Mouse (Mus musculus) stomach, embryonic 15.5 days (tissue): ENCODE results near the gene Socs5. TPM values are rescaled to one million over a fixed set of nuclear protein-coding genes. Genes with fewer than 3 reads are reported as not detected.

Experiments
- ATAC-seq: fragments of 200-750 bp; cut with Nextera tagmentation; 2 replicates; pipeline ENCODE4 v1.8.0; 2017; ENCODE audit warnings: low read depth, moderate number of reproducible peaks, moderate TSS enrichment; ENCODE audit not compliant: insufficient read depth, low FRiP score
- H3K27ac ChIP-seq: fragments of 300-500 bp; sonication (generic); 2 replicates; pipeline ENCODE4 v1.5.1; 2015; ENCODE audit warnings: mild to moderate bottlenecking, inconsistent platforms
- H3K27me3 ChIP-seq: fragments of 300-500 bp; sonication (generic); replicated peaks from 2 replicates; pipeline ENCODE4 v1.6.1; 2015; ENCODE audit warnings: inconsistent platforms
- H3K36me3 ChIP-seq: fragments of 300-500 bp; sonication (generic); 2 replicates; pipeline ENCODE4 v1.6.1; 2015; ENCODE audit warnings: inconsistent platforms
- H3K4me1 ChIP-seq: fragments of 300-500 bp; sonication (generic); 2 replicates; pipeline ENCODE4 v1.6.1; 2015; ENCODE audit warnings: inconsistent platforms
- H3K4me2 ChIP-seq: fragments of 300-500 bp; sonication (generic); 2 replicates; pipeline ENCODE4 v1.6.1; 2015; ENCODE audit warnings: mild to moderate bottlenecking, inconsistent platforms
- H3K4me3 ChIP-seq: fragments of 300-500 bp; sonication (generic); replicated peaks from 2 replicates; pipeline ENCODE4 v1.5.1; 2015; ENCODE audit warnings: inconsistent platforms
- H3K9ac ChIP-seq: fragments of 300-500 bp; sonication (generic); 2 replicates; pipeline ENCODE4 v1.6.1; 2015; ENCODE audit warnings: inconsistent platforms
- H3K9me3 ChIP-seq: fragments of 300-500 bp; sonication (generic); 2 replicates; pipeline ENCODE4 v1.6.1; 2016; ENCODE audit warnings: inconsistent platforms
- WGBS: fragments of 180-500 bp; shearing (Covaris S2); methylation state at CpG from one replicate; pipeline ENCODE4 v1.1.7; 2015; 5-methylcytosine and 5-hydroxymethylcytosine counted together
- polyA plus RNA-seq: library from polyadenylated mRNA; unstranded; fragments of >200 nt; fragmentation: Nextera tagmentation; extraction: Ambion mirVana; gene quantifications from 2 replicates; pipeline ENCODE4 v1.2.1, GENCODE M21; 2015

Socs5 gene
- polyA plus RNA-seq, 1 experiment from 2014 or later, result 12.2 TPM

- H3K27ac ChIP-seq, result no peak overlapping the region
- no peak overlapping the region for H3K4me3 ChIP-seq
- H3K4me2 ChIP-seq, result no peak overlapping the region
- WGBS, result 83% methylated on average over 6 of the region's 6 CpGs
- H3K36me3 ChIP-seq, result no peaks in the 10 kb centered on the region
- H3K27me3 ChIP-seq, result no peaks in the 10 kb centered on the region
- no peak for ATAC-seq
- H3K9me3 ChIP-seq, result no peaks in the 10 kb centered on the region
- H3K4me1 ChIP-seq, result no peaks in the 10 kb centered on the region
- no peak overlapping the region for H3K9ac ChIP-seq
Measured at GRCm38 (mm10) chr17:87085726-87086125, 21.8 kb upstream of the Socs5 start.

- H3K4me1 ChIP-seq, result no peaks in the 10 kb centered on the region
- H3K4me3 ChIP-seq, result no peak overlapping the region
- WGBS, result 79% methylated on average over 7 of the region's 7 CpGs
- ATAC-seq, result no peak
- no peak overlapping the region for H3K4me2 ChIP-seq
- H3K27ac ChIP-seq, result no peak overlapping the region
- no peak overlapping the region for H3K9ac ChIP-seq
- H3K9me3 ChIP-seq, result no peaks in the 10 kb centered on the region
- H3K27me3 ChIP-seq, result no peaks in the 10 kb centered on the region
- H3K36me3 ChIP-seq, result no peaks in the 10 kb centered on the region
Measured at GRCm38 (mm10) chr17:87089296-87089695, 18.2 kb upstream of the Socs5 start.

GRCm38 (mm10) chr17:87093061-87093460, 14.4 kb upstream of the Socs5 start:
- no peaks in the 10 kb centered on the region for H3K36me3 ChIP-seq
- no peaks in the 10 kb centered on the region for H3K27me3 ChIP-seq
- no peak overlapping the region for H3K4me2 ChIP-seq
- H3K4me3 ChIP-seq, result no peak overlapping the region
- ATAC-seq, result no peak
- H3K9me3 ChIP-seq, result no peaks in the 10 kb centered on the region
- H3K27ac ChIP-seq, result no peak overlapping the region
- H3K9ac ChIP-seq, result no peak overlapping the region
- 75% methylated on average over 5 of the region's 5 CpGs for whole genome bisulfite sequencing
- no peaks in the 10 kb centered on the region for H3K4me1 ChIP-seq

- no peak overlapping the region for H3K9ac ChIP-seq
- no peaks in the 10 kb centered on the region for H3K27me3 ChIP-seq
- no peaks in the 10 kb centered on the region for H3K36me3 ChIP-seq
- H3K4me3 ChIP-seq, result no peak overlapping the region
- no peak for ATAC-seq
- H3K4me1 ChIP-seq, result no peaks in the 10 kb centered on the region
- H3K4me2 ChIP-seq, result no peak overlapping the region
- no peak overlapping the region for H3K27ac ChIP-seq
- H3K9me3 ChIP-seq, result no peaks in the 10 kb centered on the region
- 58% methylated on average over 2 of the region's 2 CpGs for WGBS
Measured at GRCm38 (mm10) chr17:87096951-87097350, 10.5 kb upstream of the Socs5 start.

GRCm38 (mm10) chr17:87097576-87097975, 9.9 kb upstream of the Socs5 start:
- Histone ChIP-seq H3K9ac (no peak overlapping the region), H3K4me2 (no peak overlapping the region), H3K27me3 (no peaks in the 10 kb centered on the region), H3K4me1 (no peaks in the 10 kb centered on the region), H3K36me3 (no peaks in the 10 kb centered on the region), H3K27ac (no peak overlapping the region), H3K9me3 (no peaks in the 10 kb centered on the region), H3K4me3 (no peak overlapping the region)
- WGBS, result 84% methylated on average over 5 of the region's 5 CpGs
- ATAC-seq, result no peak

- Histone ChIP-seq H3K4me3 (no peak overlapping the region), H3K9me3 (no peaks in the 10 kb centered on the region), H3K36me3 (no peaks in the 10 kb centered on the region), H3K27ac (no peak overlapping the region), H3K4me2 (no peak overlapping the region), H3K9ac (no peak overlapping the region), H3K27me3 (no peaks in the 10 kb centered on the region), H3K4me1 (peaks cover 7% of the 10 kb centered on the region)
- 83% methylated on average over 4 of the region's 4 CpGs for WGBS
- ATAC-seq, result no peak
Measured at GRCm38 (mm10) chr17:87100947-87101346, 6.5 kb upstream of the Socs5 start.

- ATAC-seq, result no peak
- no peak overlapping the region for H3K4me3 ChIP-seq
- no peak overlapping the region for H3K4me2 ChIP-seq
- no peaks in the 10 kb centered on the region for H3K27me3 ChIP-seq
- H3K9me3 ChIP-seq, result no peaks in the 10 kb centered on the region
- 21% methylated on average over 8 of the region's 8 CpGs for WGBS
- H3K36me3 ChIP-seq, result no peaks in the 10 kb centered on the region
- H3K9ac ChIP-seq, result no peak overlapping the region
- no peak overlapping the region for H3K27ac ChIP-seq
- peaks cover 10% of the 10 kb centered on the region for H3K4me1 ChIP-seq
Measured at GRCm38 (mm10) chr17:87102636-87103035, 4.8 kb upstream of the Socs5 start.

GRCm38 (mm10) chr17:87103060-87103459, 4.4 kb upstream of the Socs5 start:
- Histone ChIP-seq H3K4me3 (no peak overlapping the region), H3K9me3 (no peaks in the 10 kb centered on the region), H3K4me2 (no peak overlapping the region), H3K27ac (no peak overlapping the region), H3K36me3 (no peaks in the 10 kb centered on the region), H3K4me1 (peaks cover 10% of the 10 kb centered on the region), H3K27me3 (no peaks in the 10 kb centered on the region), H3K9ac (no peak overlapping the region)
- no peak for ATAC-seq
- WGBS, result 62% methylated on average over 5 of the region's 5 CpGs

GRCm38 (mm10) chr17:87104276-87104675, 3.2 kb upstream of the Socs5 start:
- 88% methylated on average over 4 of the region's 4 CpGs for WGBS

GRCm38 (mm10) chr17:87105941-87106340, 1.5 kb upstream of the Socs5 start:
- no peak overlapping the region for H3K9ac ChIP-seq
- no peak for ATAC-seq
- H3K27me3 ChIP-seq, result no peaks in the 10 kb centered on the region
- peaks cover 10% of the 10 kb centered on the region for H3K4me1 ChIP-seq
- H3K9me3 ChIP-seq, result no peaks in the 10 kb centered on the region
- no peak overlapping the region for H3K4me3 ChIP-seq
- peak overlapping the region; percentile 86 for H3K4me2 ChIP-seq
- H3K27ac ChIP-seq, result no peak overlapping the region; the same call in 1 of the 2 replicates
- 90% methylated on average over 7 of the region's 7 CpGs for WGBS
- no peaks in the 10 kb centered on the region for H3K36me3 ChIP-seq

More at GRCm38 (mm10) chr17:87104276-87104675, 3.2 kb upstream of the Socs5 start:
- H3K9ac ChIP-seq, result no peak overlapping the region
- no peak overlapping the region for H3K4me3 ChIP-seq
- no peak overlapping the region for H3K4me2 ChIP-seq
- H3K9me3 ChIP-seq, result no peaks in the 10 kb centered on the region
- peaks cover 10% of the 10 kb centered on the region for H3K4me1 ChIP-seq
- H3K36me3 ChIP-seq, result no peaks in the 10 kb centered on the region
- no peak overlapping the region for H3K27ac ChIP-seq
- no peaks in the 10 kb centered on the region for H3K27me3 ChIP-seq
- ATAC-seq, result no peak

GRCm38 (mm10) chr17:87106691-87107523, 572 bp upstream of the Socs5 start:
- Histone ChIP-seq H3K4me3 (peak overlapping the region; percentile 74), H3K9ac (peak overlapping the region; percentile 49; the same call in 1 of the 2 replicates), H3K4me1 (peaks cover 10% of the 10 kb centered on the region), H3K27me3 (no peaks in the 10 kb centered on the region), H3K4me2 (peak overlapping the region; percentile 86), H3K27ac (peak overlapping the region; percentile 82), H3K36me3 (no peaks in the 10 kb centered on the region), H3K9me3 (no peaks in the 10 kb centered on the region)
- peak; percentile 98 for ATAC-seq
- under 1% methylated on average over 47 of the region's 51 CpGs for WGBS

- H3K4me1 ChIP-seq, result peaks cover 10% of the 10 kb centered on the region
- H3K36me3 ChIP-seq, result no peaks in the 10 kb centered on the region
- H3K4me2 ChIP-seq, result peak overlapping the region; percentile 86
- no peaks in the 10 kb centered on the region for H3K9me3 ChIP-seq
- H3K4me3 ChIP-seq, result peak overlapping the region; percentile 74
- ATAC-seq, result no peak
- H3K27me3 ChIP-seq, result no peaks in the 10 kb centered on the region
- peak overlapping the region; percentile 82; the same call in 1 of the 2 replicates for H3K27ac ChIP-seq
- peak overlapping the region; percentile 69; the same call in 1 of the 2 replicates for H3K9ac ChIP-seq
- WGBS, result 39% methylated on average over 13 of the region's 13 CpGs
Measured at GRCm38 (mm10) chr17:87108507-87109292, 1.2 kb downstream of the Socs5 start.
